Mouse (Mus musculus): ENCODE measurements at regions not wholly inside any gene's neighbourhood (a gene's known extent, or its start where the extent isn't known, plus 50 kb on each side); places are given as distances from the start of the nearest gene placed in this dataset.

DNA sequence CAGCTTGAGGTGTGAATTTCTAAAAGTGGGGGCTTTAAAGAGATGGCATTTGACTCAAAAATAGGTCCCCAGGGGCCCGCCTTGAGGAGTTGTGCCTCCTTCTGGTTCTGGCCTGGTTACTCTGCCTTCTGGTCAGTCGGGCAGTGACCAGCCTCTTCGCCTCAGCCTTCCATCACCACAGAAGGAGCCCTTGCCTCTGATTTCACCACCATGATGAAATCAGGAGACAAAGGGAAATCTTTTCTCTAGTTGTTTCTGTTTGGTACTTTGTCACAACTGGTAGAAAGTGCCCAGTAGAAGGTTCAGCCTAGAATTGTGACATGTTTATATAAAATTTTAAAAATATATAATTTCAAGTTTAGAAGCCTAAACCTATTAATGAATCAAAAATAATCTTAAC lies 492.0 kb downstream of the Zfp704 start:
- H3K9me3 ChIP-seq (replicated peaks; ENCODE audit: control insufficient read depth, low read length, poor library complexity, severe bottlenecking): no peaks in the 10 kb centered on the region
- H3K9ac ChIP-seq (ENCODE audit: low read depth, low read length): no peak overlapping the region
- no peak overlapping the region for H3K4me3 ChIP-seq (ENCODE audit: low read depth, low read length)
- 87% methylated on average over 3 of the region's 3 CpGs for WGBS
- no peaks in the 10 kb centered on the region for H3K4me1 ChIP-seq (ENCODE audit: control insufficient read depth, insufficient read depth, low read length)
- no peaks in the 10 kb centered on the region for H3K36me3 ChIP-seq (ENCODE audit: control insufficient read depth, insufficient read depth, low read length)
- H3K4me2 ChIP-seq (ENCODE audit: low read length): no peak overlapping the region
- no peaks in the 10 kb centered on the region for H3K27me3 ChIP-seq (ENCODE audit: control insufficient read depth, insufficient read depth, low read depth, low read length)
- H3K27ac ChIP-seq (ENCODE audit: low read length): no peak overlapping the region
- no peak for ATAC-seq

- Histone ChIP-seq H3K27ac (ENCODE audit: low read length) (no peak overlapping the region), H3K4me1 (ENCODE audit: control insufficient read depth, insufficient read depth, low read length) (no peaks in the 10 kb centered on the region), H3K4me3 (ENCODE audit: low read depth, low read length) (no peak overlapping the region), H3K9ac (ENCODE audit: low read depth, low read length) (no peak overlapping the region), H3K27me3 (ENCODE audit: control insufficient read depth, insufficient read depth, low read depth, low read length) (no peaks in the 10 kb centered on the region), H3K9me3 (replicated peaks; ENCODE audit: control insufficient read depth, low read length, poor library complexity, severe bottlenecking) (no peaks in the 10 kb centered on the region), H3K36me3 (ENCODE audit: control insufficient read depth, insufficient read depth, low read length) (no peaks in the 10 kb centered on the region), H3K4me2 (ENCODE audit: low read length) (no peak overlapping the region)
- no peak for ATAC-seq
- WGBS: 87% methylated on average over 5 of the region's 5 CpGs
Observed at GRCm38 (mm10) chr3:9113410-9113809, 496.5 kb downstream of the Zfp704 start.

DNA sequence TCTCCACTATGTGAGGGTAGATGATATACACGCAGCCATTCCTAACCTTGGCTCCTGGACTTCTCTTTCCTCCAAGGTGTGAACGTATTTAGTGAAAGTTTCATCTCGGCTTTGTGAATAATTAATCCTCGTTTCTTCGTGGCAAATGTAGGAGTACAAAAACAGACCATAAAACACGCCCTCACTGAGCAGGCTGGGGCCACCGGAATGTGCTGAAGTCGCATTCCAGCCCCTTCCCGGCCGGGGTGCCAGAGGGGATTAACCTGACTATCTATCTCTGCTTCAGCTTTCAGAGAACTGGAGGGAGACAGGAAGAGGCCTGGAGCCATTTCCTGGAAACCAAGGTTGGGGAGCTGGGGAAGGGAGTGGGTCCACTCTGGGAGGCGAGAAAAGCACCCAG lies 499.1 kb downstream of the Zfp704 start:
- Histone ChIP-seq H3K9ac (ENCODE audit: low read depth, low read length) (no peak overlapping the region), H3K36me3 (ENCODE audit: control insufficient read depth, insufficient read depth, low read length) (no peaks in the 10 kb centered on the region), H3K4me3 (ENCODE audit: low read depth, low read length) (no peak overlapping the region), H3K27ac (ENCODE audit: low read length) (no peak overlapping the region), H3K27me3 (ENCODE audit: control insufficient read depth, insufficient read depth, low read depth, low read length) (no peaks in the 10 kb centered on the region), H3K9me3 (replicated peaks; ENCODE audit: control insufficient read depth, low read length, poor library complexity, severe bottlenecking) (no peaks in the 10 kb centered on the region), H3K4me1 (ENCODE audit: control insufficient read depth, insufficient read depth, low read length) (no peaks in the 10 kb centered on the region), H3K4me2 (ENCODE audit: low read length) (no peak overlapping the region)
- 35% methylated on average over 11 of the region's 11 CpGs for WGBS
- ATAC-seq: no peak

DNA sequence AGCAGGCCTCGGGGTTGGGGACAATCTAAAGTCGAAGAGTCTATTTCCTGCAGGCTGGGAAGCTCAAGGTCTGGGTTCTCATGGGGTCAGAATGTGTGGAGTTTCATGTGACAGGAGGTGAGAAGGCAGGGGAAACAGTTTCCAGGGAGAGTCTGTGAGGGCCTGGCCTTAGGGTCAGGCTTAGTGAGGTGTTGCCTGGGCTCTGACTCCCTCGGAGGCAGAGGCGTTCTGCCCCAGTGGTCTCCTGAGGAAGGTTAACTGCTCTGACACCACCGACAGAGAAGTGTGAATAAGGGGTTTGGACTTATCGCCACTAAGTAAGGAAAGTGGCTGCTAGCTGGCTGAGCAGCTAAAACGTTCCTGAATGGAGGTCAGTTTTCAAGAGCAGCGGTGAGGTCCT lies 499.9 kb downstream of the Zfp704 start:
- no peak overlapping the region for H3K4me3 ChIP-seq (ENCODE audit: low read depth, low read length)
- H3K36me3 ChIP-seq (ENCODE audit: control insufficient read depth, insufficient read depth, low read length): no peaks in the 10 kb centered on the region
- no peak overlapping the region for H3K9ac ChIP-seq (ENCODE audit: low read depth, low read length)
- H3K27ac ChIP-seq (ENCODE audit: low read length): no peak overlapping the region
- H3K4me1 ChIP-seq (ENCODE audit: control insufficient read depth, insufficient read depth, low read length): no peaks in the 10 kb centered on the region
- H3K4me2 ChIP-seq (ENCODE audit: low read length): no peak overlapping the region
- H3K9me3 ChIP-seq (replicated peaks; ENCODE audit: control insufficient read depth, low read length, poor library complexity, severe bottlenecking): no peaks in the 10 kb centered on the region
- no peaks in the 10 kb centered on the region for H3K27me3 ChIP-seq (ENCODE audit: control insufficient read depth, insufficient read depth, low read depth, low read length)
- ATAC-seq: no peak
- WGBS: 35% methylated on average over 8 of the region's 8 CpGs

DNA sequence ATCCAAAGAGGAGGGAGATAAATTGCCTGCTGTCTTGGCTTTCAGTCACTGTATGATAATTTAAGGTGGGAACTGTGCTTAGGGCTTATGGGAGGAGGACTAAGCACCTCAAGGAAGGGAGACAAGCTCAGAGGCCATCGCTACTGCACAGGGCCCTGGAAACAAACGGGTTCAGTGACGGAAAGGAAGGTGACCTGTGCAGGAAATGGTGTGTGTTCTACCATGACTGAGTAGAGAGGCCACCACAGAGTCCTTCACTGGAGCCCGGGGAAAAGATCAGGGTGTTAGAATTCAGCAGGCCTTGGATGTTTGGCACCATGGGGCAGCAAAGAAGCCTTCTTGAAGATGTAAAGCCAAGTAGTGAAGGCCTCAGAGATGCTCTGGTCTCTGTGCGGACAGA lies 500.4 kb downstream of the Zfp704 start:
- no peak for ATAC-seq

DNA sequence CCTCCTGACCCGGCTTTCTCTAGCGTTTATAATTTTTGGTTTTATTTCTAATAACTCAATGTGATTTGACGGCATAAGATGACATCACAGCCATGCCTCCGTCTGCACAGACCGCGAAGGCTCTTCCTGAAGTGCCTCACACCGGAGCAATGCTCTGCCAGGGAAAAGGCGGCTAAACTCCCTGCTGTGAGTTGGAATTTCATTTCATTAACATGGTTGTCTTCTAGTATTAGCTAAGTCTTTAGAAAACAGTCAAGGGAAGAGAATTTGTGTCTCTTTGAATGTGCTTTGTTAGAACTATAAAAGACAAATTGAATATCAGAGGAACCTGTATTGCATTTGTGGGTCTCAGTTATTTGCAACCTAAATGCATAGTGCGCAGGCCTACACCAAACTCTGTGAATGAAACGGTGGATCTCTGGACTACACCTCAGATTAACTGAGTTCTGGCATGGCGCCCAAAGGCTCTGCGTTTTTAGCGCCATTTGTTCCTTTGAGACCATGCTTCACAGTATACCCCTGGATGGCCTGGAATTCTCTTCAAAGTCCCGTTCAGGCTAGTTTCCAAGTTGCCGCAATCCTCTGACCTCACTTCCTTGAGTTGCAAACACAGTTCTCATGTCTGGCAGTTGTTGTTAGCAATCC lies 502.0 kb downstream of the Zfp704 start:
- Histone ChIP-seq H3K4me3 (ENCODE audit: low read depth, low read length) (no peak overlapping the region), H3K4me1 (ENCODE audit: control insufficient read depth, insufficient read depth, low read length) (no peaks in the 10 kb centered on the region), H3K27me3 (ENCODE audit: control insufficient read depth, insufficient read depth, low read depth, low read length) (no peaks in the 10 kb centered on the region), H3K36me3 (ENCODE audit: control insufficient read depth, insufficient read depth, low read length) (no peaks in the 10 kb centered on the region), H3K9me3 (replicated peaks; ENCODE audit: control insufficient read depth, low read length, poor library complexity, severe bottlenecking) (no peaks in the 10 kb centered on the region), H3K27ac (ENCODE audit: low read length) (no peak overlapping the region), H3K9ac (ENCODE audit: low read depth, low read length) (no peak overlapping the region), H3K4me2 (ENCODE audit: low read length) (no peak overlapping the region)
- 56% methylated on average over 15 of the region's 15 CpGs for WGBS
- ATAC-seq: no peak

More for the DNA sequence above, 500.4 kb downstream of the Zfp704 start:
- Histone ChIP-seq H3K36me3 (ENCODE audit: control insufficient read depth, insufficient read depth, low read length) (no peaks in the 10 kb centered on the region), H3K4me2 (ENCODE audit: low read length) (no peak overlapping the region), H3K27me3 (ENCODE audit: control insufficient read depth, insufficient read depth, low read depth, low read length) (no peaks in the 10 kb centered on the region), H3K27ac (ENCODE audit: low read length) (no peak overlapping the region), H3K4me1 (ENCODE audit: control insufficient read depth, insufficient read depth, low read length) (no peaks in the 10 kb centered on the region), H3K4me3 (ENCODE audit: low read depth, low read length) (no peak overlapping the region), H3K9ac (ENCODE audit: low read depth, low read length) (no peak overlapping the region), H3K9me3 (replicated peaks; ENCODE audit: control insufficient read depth, low read length, poor library complexity, severe bottlenecking) (no peaks in the 10 kb centered on the region)
- 89% methylated on average over 5 of the region's 5 CpGs for WGBS

GRCm38 (mm10) chr3:9105191-9105926 lies 504.5 kb downstream of the Zfp704 start:
- no peak overlapping the region for H3K4me3 ChIP-seq (ENCODE audit: low read depth, low read length)
- no peak overlapping the region for H3K9ac ChIP-seq (ENCODE audit: low read depth, low read length)
- no peak overlapping the region for H3K4me2 ChIP-seq (ENCODE audit: low read length)
- no peaks in the 10 kb centered on the region for H3K9me3 ChIP-seq (replicated peaks; ENCODE audit: control insufficient read depth, low read length, poor library complexity, severe bottlenecking)
- no peaks in the 10 kb centered on the region for H3K4me1 ChIP-seq (ENCODE audit: control insufficient read depth, insufficient read depth, low read length)
- H3K27ac ChIP-seq (ENCODE audit: low read length): no peak overlapping the region
- no peak for ATAC-seq
- no peaks in the 10 kb centered on the region for H3K27me3 ChIP-seq (ENCODE audit: control insufficient read depth, insufficient read depth, low read depth, low read length)
- 65% methylated on average over 7 of the region's 8 CpGs for WGBS
- no peaks in the 10 kb centered on the region for H3K36me3 ChIP-seq (ENCODE audit: control insufficient read depth, insufficient read depth, low read length)

- Histone ChIP-seq H3K36me3 (ENCODE audit: control insufficient read depth, insufficient read depth, low read length) (no peaks in the 10 kb centered on the region), H3K27ac (ENCODE audit: low read length) (no peak overlapping the region), H3K9ac (ENCODE audit: low read depth, low read length) (no peak overlapping the region), H3K4me1 (ENCODE audit: control insufficient read depth, insufficient read depth, low read length) (no peaks in the 10 kb centered on the region), H3K9me3 (replicated peaks; ENCODE audit: control insufficient read depth, low read length, poor library complexity, severe bottlenecking) (no peaks in the 10 kb centered on the region), H3K27me3 (ENCODE audit: control insufficient read depth, insufficient read depth, low read depth, low read length) (no peaks in the 10 kb centered on the region), H3K4me2 (ENCODE audit: low read length) (no peak overlapping the region), H3K4me3 (ENCODE audit: low read depth, low read length) (no peak overlapping the region)
- WGBS: 85% methylated on average over 6 of the region's 6 CpGs
- no peak for ATAC-seq
Observed at GRCm38 (mm10) chr3:9103456-9103855, 506.4 kb downstream of the Zfp704 start.

- H3K4me1 ChIP-seq (ENCODE audit: control insufficient read depth, insufficient read depth, low read length): no peaks in the 10 kb centered on the region
- H3K36me3 ChIP-seq (ENCODE audit: control insufficient read depth, insufficient read depth, low read length): no peaks in the 10 kb centered on the region
- no peak for ATAC-seq
- no peak overlapping the region for H3K4me3 ChIP-seq (ENCODE audit: low read depth, low read length)
- H3K27ac ChIP-seq (ENCODE audit: low read length): no peak overlapping the region
- H3K9ac ChIP-seq (ENCODE audit: low read depth, low read length): no peak overlapping the region
- H3K9me3 ChIP-seq (replicated peaks; ENCODE audit: control insufficient read depth, low read length, poor library complexity, severe bottlenecking): no peaks in the 10 kb centered on the region
- H3K27me3 ChIP-seq (ENCODE audit: control insufficient read depth, insufficient read depth, low read depth, low read length): no peaks in the 10 kb centered on the region
- no peak overlapping the region for H3K4me2 ChIP-seq (ENCODE audit: low read length)
- WGBS: 63% methylated on average over 3 of the region's 3 CpGs
Observed at GRCm38 (mm10) chr3:9101240-9101639, 508.6 kb downstream of the Zfp704 start.
